8 mouse cellular contexts compared by ENCODE assay signal in genomic region chr2:19658661-19659384, GRCm38 (mm10). TPM values are rescaled to one million over a fixed set of nuclear protein-coding genes. Genes with fewer than 3 reads are reported as not detected.
DNase-seq lines count a peak whose midpoint lies in the region; ATAC-seq and TF ChIP-seq lines count a peak whose summit lies in the region.

No protein-coding gene starts in this region.

- H3ac ChIP-seq in myocyte (ENCODE audit: control insufficient read depth, insufficient read length) = peak overlapping the region; percentile 91

- TF ChIP-seq CTCF in heart, adult 2 months (IDR thresholded peaks at IDR 0.05) = no peak
- no peak for TF ChIP-seq CTCF in kidney, adult 2 months (conservative IDR thresholded peaks at IDR 0.05; ENCODE audit: insufficient read depth, insufficient read length, low read depth, low read length)

- peak overlapping the region; percentile 90 for H3K4me3 ChIP-seq in heart, adult 2 months
- H3K4me3 ChIP-seq in kidney, adult 2 months (ENCODE audit: insufficient read depth, low read depth, low read length) = peak overlapping the region; percentile 83
- peak overlapping the region; percentile 75 for H3K4me3 ChIP-seq in liver, embryonic 12.5 days
- H3K4me3 ChIP-seq in myocyte = peak overlapping the region; percentile 50
- peak overlapping the region; percentile 78 for H3K4me3 ChIP-seq in stomach, embryonic 15.5 days (replicated peaks)

- TF ChIP-seq POLR2A in heart, adult 2 months (IDR thresholded peaks at IDR 0.05; ENCODE audit: insufficient read depth, low read depth, low read length) = no peak
- TF ChIP-seq POLR2A in kidney, adult 2 months (IDR thresholded peaks at IDR 0.05; ENCODE audit: low read depth, low read length) = no peak
- no peak for TF ChIP-seq POLR2A in myocyte (IDR thresholded peaks at IDR 0.05; ENCODE audit: insufficient read length, low read depth)

- TF ChIP-seq EP300 in heart, adult 2 months (IDR thresholded peaks at IDR 0.05; ENCODE audit: insufficient read depth, low read depth, low read length) = no peak

- peaks cover 17% of the 10 kb centered on the region for H3K36me3 ChIP-seq in heart, adult 2 months (ENCODE audit: control insufficient read depth, insufficient read depth, low read length)
- no peaks in the 10 kb centered on the region for H3K36me3 ChIP-seq in kidney, adult 2 months (ENCODE audit: control insufficient read depth, insufficient read depth, low read length)
- no peaks in the 10 kb centered on the region for H3K36me3 ChIP-seq in liver, embryonic 12.5 days
- H3K36me3 ChIP-seq in myocyte (ENCODE audit: control insufficient read depth, insufficient read depth) = no peaks in the 10 kb centered on the region
- no peaks in the 10 kb centered on the region for H3K36me3 ChIP-seq in stomach, embryonic 15.5 days

- no peak for ATAC-seq in liver, embryonic 12.5 days
- ATAC-seq in stomach, embryonic 15.5 days (ENCODE audit: insufficient read depth, low FRiP score, low read depth) = no peak

- peak overlapping the region; percentile 98 for H3K27ac ChIP-seq in heart, adult 2 months
- H3K27ac ChIP-seq in kidney, adult 2 months (ENCODE audit: insufficient read depth, low read depth, low read length) = peak overlapping the region; percentile 87
- H3K27ac ChIP-seq in liver, embryonic 12.5 days = peak overlapping the region; percentile 90
- H3K27ac ChIP-seq in stomach, embryonic 15.5 days = no peak overlapping the region

- H3K9me3 ChIP-seq in liver, embryonic 12.5 days (replicated peaks) = no peaks in the 10 kb centered on the region
- H3K9me3 ChIP-seq in stomach, embryonic 15.5 days = no peaks in the 10 kb centered on the region

- H3K4me1 ChIP-seq in heart, adult 2 months (ENCODE audit: control insufficient read depth, insufficient read depth, low read length) = peaks cover 2% of the 10 kb centered on the region
- no peaks in the 10 kb centered on the region; the same call in 1 of the 2 replicates for H3K4me1 ChIP-seq in kidney, adult 2 months (ENCODE audit: control insufficient read depth, insufficient read depth, low read length)
- peaks cover 29% of the 10 kb centered on the region for H3K4me1 ChIP-seq in liver, embryonic 12.5 days
- H3K4me1 ChIP-seq in stomach, embryonic 15.5 days = peaks cover 9% of the 10 kb centered on the region; the same call in 1 of the 2 replicates

- peak overlapping the region; percentile 100 for H3K9ac ChIP-seq in heart, adult 2 months (ENCODE audit: low read depth, low read length)
- H3K9ac ChIP-seq in liver, embryonic 12.5 days = peak overlapping the region; percentile 84
- peak overlapping the region; percentile 89 for H3K9ac ChIP-seq in stomach, embryonic 15.5 days

- 0 out of 2 replicates have a peak, but pooled peaks cover 1% of the 10 kb centered on the region for H3K79me2 ChIP-seq in heart, adult 2 months (replicated peaks; ENCODE audit: control insufficient read depth, insufficient read depth, low read length)
- peaks cover 13% of the 10 kb centered on the region for H3K79me2 ChIP-seq in myocyte (ENCODE audit: control insufficient read depth, insufficient read depth)

- H3K27me3 ChIP-seq in heart, adult 2 months (ENCODE audit: control insufficient read depth, insufficient read depth, low read length) = no peaks in the 10 kb centered on the region
- H3K27me3 ChIP-seq in kidney, adult 2 months (replicated peaks; ENCODE audit: control insufficient read depth, insufficient read depth, low read length) = no peaks in the 10 kb centered on the region
- peaks cover 19% of the 10 kb centered on the region for H3K27me3 ChIP-seq in liver, embryonic 12.5 days (replicated peaks)
- no peaks in the 10 kb centered on the region for H3K27me3 ChIP-seq in myocyte (ENCODE audit: control insufficient read depth, insufficient read depth, insufficient read length)
- 0 out of 2 replicates have a peak, but pooled peaks cover 7% of the 10 kb centered on the region for H3K27me3 ChIP-seq in stomach, embryonic 15.5 days (replicated peaks)

- 1% methylated on average over 49 of the region's 49 CpGs for WGBS in heart, adult 2 months
- 3% methylated on average over 49 of the region's 49 CpGs for WGBS in kidney, adult 2 months
- WGBS in liver, embryonic 12.5 days (ENCODE audit: insufficient replicate concordance) = 4% methylated on average over 49 of the region's 49 CpGs
- 2% methylated on average over 49 of the region's 49 CpGs for WGBS in stomach, embryonic 15.5 days

- intact Hi-C loops in heart, adult 2 months (cut with DNase I) = loop anchor here (5.0 to 10.0 kb wide), 2 partner anchors 1546 to 1612 kb away; partner anchors contain the start of genes Enkur, Skida1 and Thnsl1

- H3K4me2 ChIP-seq in liver, embryonic 12.5 days = peak overlapping the region; percentile 99
- H3K4me2 ChIP-seq in myocyte (ENCODE audit: low read depth) = peak overlapping the region; percentile 61
- H3K4me2 ChIP-seq in stomach, embryonic 15.5 days = peak overlapping the region; percentile 89

- DNase-seq in gastrocnemius, adult 18-20 months (ENCODE audit: low spot score) = peak; percentile 32
- no peak for DNase-seq in gastrocnemius, postnatal 25 days
- peak; percentile 25 for DNase-seq in embryo, embryonic 10 days (ENCODE audit: low spot score)
- peak; percentile 64 to 74 for DNase-seq in heart, adult 2 months
- no peak for DNase-seq in kidney, adult 2 months

TF ChIP-seq in myocyte, 11 proteins besides CTCF, POLR2A, EP300 and RAD21:
- TF ChIP-seq TCF12 (IDR thresholded peaks at IDR 0.05; ENCODE audit: insufficient read depth, poor library complexity, severe bottlenecking) (no peak), MAX (IDR thresholded peaks at IDR 0.05; ENCODE audit: low read depth) (no peak), REST (IDR thresholded peaks at IDR 0.05; ENCODE audit: insufficient read depth, insufficient read length) (no peak), E2F4 (IDR thresholded peaks at IDR 0.05; ENCODE audit: insufficient read depth) (no peak), CEBPB (IDR thresholded peaks at IDR 0.05; ENCODE audit: insufficient read depth, poor library complexity, severe bottlenecking) (no peak), MYOD1 (IDR thresholded peaks at IDR 0.05; ENCODE audit: control insufficient read depth in 1 of 3, insufficient read length in 2 of 3, low read depth in 2 of 3) (no peak), POLR2AphosphoS2 (IDR thresholded peaks at IDR 0.05; ENCODE audit: insufficient read length, low read depth) (no peak), SRF (IDR thresholded peaks at IDR 0.05; ENCODE audit: control insufficient read depth, insufficient read length, low read depth) (no peak), TCF3 (IDR thresholded peaks at IDR 0.05; ENCODE audit: insufficient read length, low read depth) (no peak), MYOG (IDR thresholded peaks at IDR 0.05; ENCODE audit: control insufficient read depth in 1 of 3, insufficient read depth in 1 of 3, insufficient read length in 2 of 3, low read depth in 2 of 3) (no peak), USF1 (IDR thresholded peaks at IDR 0.05; ENCODE audit: low read depth) (no peak)
TF ChIP-seq in myocyte: peak in this region for 0.

RNA-seq across cellular contexts. Expression of gene Otud1, which starts 1.3 kb away (rescaled TPM):
- 100 to 1,000 TPM in 1 of 2 experiments, 10 to 100 TPM in 1; 19.7 to 263 TPM for total RNA-seq in gastrocnemius, adult 18-20 months (2021)
- 10 to 100 TPM; 13.0 to 17.5 TPM for total RNA-seq in gastrocnemius, postnatal 25 days (2021)
- total RNA-seq in heart, adult 2 months (2021) = 10 to 100 TPM; 22.6 to 27.6 TPM
- polyA plus RNA-seq in heart, adult 2 months (2012; rRNA removed) = 5.0 and 5.7 TPM in 2 replicates
- polyA plus RNA-seq in kidney, adult 2 months (2012; rRNA removed) = 5.2 and 6.1 TPM in 2 replicates
- 1.1 and 1.2 TPM in 2 replicates for polyA plus RNA-seq in liver, embryonic 12.5 days (2016; fragmentation: Nextera tagmentation; extraction: Ambion mirVana)
- polyA plus RNA-seq in myocyte (2012; fragmentation: generic; extraction: Trizol) = 3.5 TPM
- 1.7 and 2.2 TPM in 2 replicates for polyA plus RNA-seq in stomach, embryonic 15.5 days (2015; fragmentation: Nextera tagmentation; extraction: Ambion mirVana)

Comparison
In these comparisons a context has a peak if more than half of its experiments do, and no peak if none do; other contexts are left out.
1. DNase-seq: peak in gastrocnemius, adult 18-20 months (single experiment), embryo, embryonic 10 days (single experiment) and heart, adult 2 months (2 of 2); none in gastrocnemius, postnatal 25 days (single experiment) and kidney, adult 2 months (single experiment).
2. Peak in every context shown above with its lines, with median percentiles within 50 percentile points of each other: H3K4me3 ChIP-seq, H3K9ac ChIP-seq and H3K4me2 ChIP-seq.